Mouse (Mus musculus): Measurements from ENCODE around the gene Slc17a3.

Gene Slc17a3

GRCm38 (mm10) chr13:23839308-23839707 is at the start of gene Slc17a3:
Gene Slc17a3, plus strand, starts transcription at chr13:23839434.
- ATAC-seq (ENCODE audit: insufficient number of reproducible peaks, low FRiP score, low TSS enrichment) = no peak

GRCm38 (mm10) chr13:23792520-23792919 is 46.7 kb upstream of the Slc17a3 start:
- no peak for ATAC-seq (ENCODE audit: insufficient number of reproducible peaks, low FRiP score, low TSS enrichment)

GRCm38 (mm10) chr13:23799405-23799804 is 39.8 kb upstream of the Slc17a3 start:
- ATAC-seq (ENCODE audit: insufficient number of reproducible peaks, low FRiP score, low TSS enrichment) = no peak

GRCm38 (mm10) chr13:23804532-23804931 is 34.7 kb upstream of the Slc17a3 start:
- ATAC-seq (ENCODE audit: insufficient number of reproducible peaks, low FRiP score, low TSS enrichment) = no peak

- ATAC-seq (ENCODE audit: insufficient number of reproducible peaks, low FRiP score, low TSS enrichment) = no peak
Measured at GRCm38 (mm10) chr13:23806422-23807052, 32.7 kb upstream of the Slc17a3 start, which contains the start of gene Slc17a2. Gene Slc17a2, plus strand, starts transcription at chr13:23806993.

- ATAC-seq (ENCODE audit: insufficient number of reproducible peaks, low FRiP score, low TSS enrichment) = no peak
Measured at GRCm38 (mm10) chr13:23816148-23816547, 23.1 kb upstream of the Slc17a3 start.

- ATAC-seq (ENCODE audit: insufficient number of reproducible peaks, low FRiP score, low TSS enrichment) = no peak
Measured at GRCm38 (mm10) chr13:23820179-23820940, 18.9 kb upstream of the Slc17a3 start.

- ATAC-seq (ENCODE audit: insufficient number of reproducible peaks, low FRiP score, low TSS enrichment) = no peak
Measured at GRCm38 (mm10) chr13:23822213-23822612, 17.0 kb upstream of the Slc17a3 start.

- ATAC-seq (ENCODE audit: insufficient number of reproducible peaks, low FRiP score, low TSS enrichment) = no peak
Measured at GRCm38 (mm10) chr13:23826606-23827005, 12.6 kb upstream of the Slc17a3 start.

- ATAC-seq (ENCODE audit: insufficient number of reproducible peaks, low FRiP score, low TSS enrichment) = no peak
Measured at GRCm38 (mm10) chr13:23833053-23833452, 6.2 kb upstream of the Slc17a3 start.

- no peak for ATAC-seq (ENCODE audit: insufficient number of reproducible peaks, low FRiP score, low TSS enrichment)
Measured at GRCm38 (mm10) chr13:23834836-23835235, 4.4 kb upstream of the Slc17a3 start.

- no peak for ATAC-seq (ENCODE audit: insufficient number of reproducible peaks, low FRiP score, low TSS enrichment)
Measured at GRCm38 (mm10) chr13:23836630-23837029, 2.6 kb upstream of the Slc17a3 start.

- no peak for ATAC-seq (ENCODE audit: insufficient number of reproducible peaks, low FRiP score, low TSS enrichment)
Measured at GRCm38 (mm10) chr13:23845851-23846250, 6.6 kb downstream of the Slc17a3 start.

GRCm38 (mm10) chr13:23849299-23849698 is 10.1 kb downstream of the Slc17a3 start:
- ATAC-seq (ENCODE audit: insufficient number of reproducible peaks, low FRiP score, low TSS enrichment) = no peak

GRCm38 (mm10) chr13:23856401-23856800 is 17.2 kb downstream of the Slc17a3 start:
- ATAC-seq (ENCODE audit: insufficient number of reproducible peaks, low FRiP score, low TSS enrichment) = no peak

- ATAC-seq (ENCODE audit: insufficient number of reproducible peaks, low FRiP score, low TSS enrichment) = no peak
Measured at GRCm38 (mm10) chr13:23861815-23862214, 22.6 kb downstream of the Slc17a3 start.

- no peak for ATAC-seq (ENCODE audit: insufficient number of reproducible peaks, low FRiP score, low TSS enrichment)
Measured at GRCm38 (mm10) chr13:23864711-23865110, 25.5 kb downstream of the Slc17a3 start.

- ATAC-seq (ENCODE audit: insufficient number of reproducible peaks, low FRiP score, low TSS enrichment) = no peak
Measured at GRCm38 (mm10) chr13:23866086-23866710, 27.0 kb downstream of the Slc17a3 start.

GRCm38 (mm10) chr13:23867000-23867399 is 27.8 kb downstream of the Slc17a3 start:
- ATAC-seq (ENCODE audit: insufficient number of reproducible peaks, low FRiP score, low TSS enrichment) = no peak

- ATAC-seq (ENCODE audit: insufficient number of reproducible peaks, low FRiP score, low TSS enrichment) = no peak
Measured at GRCm38 (mm10) chr13:23867405-23867804, 28.2 kb downstream of the Slc17a3 start, which contains the start of gene Slc17a1. Gene Slc17a1, plus strand, starts transcription at chr13:23867750.
